Mouse (Mus musculus): ENCODE data around the gene App. TPM values are rescaled to one million over a fixed set of nuclear protein-coding genes. Genes with fewer than 3 reads are reported as not detected.

The App gene
- polyA plus RNA-seq, 1 experiment from 2014 or later, result 470 TPM

DNA sequence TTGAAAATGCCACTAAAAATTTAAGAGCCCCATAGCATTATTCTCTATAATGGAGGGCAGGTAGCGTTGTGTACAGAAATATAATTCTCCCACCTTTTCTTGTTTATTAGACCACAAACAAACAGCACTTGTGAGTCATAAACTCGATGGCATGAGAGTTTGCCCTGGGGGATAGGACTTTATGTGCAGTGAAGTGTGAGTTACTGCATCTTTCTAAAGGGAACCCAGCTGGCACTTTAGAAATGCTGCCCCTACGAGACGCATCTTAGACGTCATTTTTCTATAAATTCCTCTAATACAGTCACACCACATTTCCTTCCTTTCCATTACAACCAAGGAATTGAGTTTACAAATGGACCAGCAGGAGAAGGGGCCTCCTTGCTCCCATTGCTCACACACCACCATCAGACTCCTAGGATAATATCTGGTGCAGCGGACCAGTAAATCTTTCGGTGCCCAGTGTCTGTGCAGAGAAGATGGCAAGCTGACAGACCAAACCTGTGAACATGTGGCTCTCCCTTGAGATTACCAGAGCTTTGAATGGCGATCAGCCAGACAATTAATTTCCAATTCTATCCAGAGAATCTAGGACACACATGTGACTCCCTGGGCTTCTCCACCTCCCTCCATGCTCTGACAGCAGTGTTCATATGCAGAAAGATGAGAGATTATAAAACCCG, 66.8 kb downstream of the App start:
- Histone ChIP-seq H3K36me3 (ENCODE audit: control insufficient read depth, insufficient read depth, low read length) (0 out of 2 replicates have a peak, but pooled peaks cover under 1% of the 10 kb centered on the region), H3K27me3 (ENCODE audit: control insufficient read depth, insufficient read depth, low read depth, low read length) (no peaks in the 10 kb centered on the region), H3K4me1 (ENCODE audit: control insufficient read depth, insufficient read depth, low read length) (peaks cover 26% of the 10 kb centered on the region), H3K4me2 (ENCODE audit: low read length) (no peak overlapping the region), H3K27ac (ENCODE audit: low read length) (peak overlapping the region; percentile 52), H3K9me3 (replicated peaks; ENCODE audit: control insufficient read depth, low read length, poor library complexity, severe bottlenecking) (no peaks in the 10 kb centered on the region), H3K4me3 (ENCODE audit: low read depth, low read length) (no peak overlapping the region), H3K9ac (ENCODE audit: low read depth, low read length) (no peak overlapping the region)
- WGBS, result 40% methylated on average over 9 of the region's 9 CpGs
- 0 out of 2 replicates have a peak, but pooled peaks have one; percentile 14 for ATAC-seq

DNA sequence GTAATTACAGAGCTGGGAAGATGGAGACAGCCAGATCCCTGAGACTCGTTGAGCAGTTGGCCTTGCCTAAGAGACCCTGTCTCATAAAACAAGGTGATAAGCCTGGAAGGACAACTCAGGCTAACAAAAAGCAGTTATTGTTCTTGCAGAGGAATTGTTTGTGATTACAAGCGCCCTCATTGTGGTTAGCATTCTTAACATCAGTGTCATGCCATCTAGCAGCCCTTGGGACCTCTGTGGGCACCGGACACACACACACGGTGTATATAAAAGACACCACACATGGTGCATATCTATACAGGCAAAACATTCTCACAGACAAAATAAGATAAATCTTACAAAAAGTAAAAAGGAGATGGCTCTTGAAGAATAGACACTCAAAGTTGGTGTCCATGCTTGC, 68.0 kb downstream of the App start:
- Histone ChIP-seq H3K4me3 (ENCODE audit: low read depth, low read length) (no peak overlapping the region), H3K9me3 (replicated peaks; ENCODE audit: control insufficient read depth, low read length, poor library complexity, severe bottlenecking) (no peaks in the 10 kb centered on the region), H3K4me1 (ENCODE audit: control insufficient read depth, insufficient read depth, low read length) (peaks cover 23% of the 10 kb centered on the region), H3K27me3 (ENCODE audit: control insufficient read depth, insufficient read depth, low read depth, low read length) (no peaks in the 10 kb centered on the region), H3K36me3 (ENCODE audit: control insufficient read depth, insufficient read depth, low read length) (0 out of 2 replicates have a peak, but pooled peaks cover 4% of the 10 kb centered on the region), H3K4me2 (ENCODE audit: low read length) (no peak overlapping the region), H3K9ac (ENCODE audit: low read depth, low read length) (no peak overlapping the region), H3K27ac (ENCODE audit: low read length) (no peak overlapping the region)
- 64% methylated on average over 4 of the region's 4 CpGs for WGBS
- no peak for ATAC-seq

DNA sequence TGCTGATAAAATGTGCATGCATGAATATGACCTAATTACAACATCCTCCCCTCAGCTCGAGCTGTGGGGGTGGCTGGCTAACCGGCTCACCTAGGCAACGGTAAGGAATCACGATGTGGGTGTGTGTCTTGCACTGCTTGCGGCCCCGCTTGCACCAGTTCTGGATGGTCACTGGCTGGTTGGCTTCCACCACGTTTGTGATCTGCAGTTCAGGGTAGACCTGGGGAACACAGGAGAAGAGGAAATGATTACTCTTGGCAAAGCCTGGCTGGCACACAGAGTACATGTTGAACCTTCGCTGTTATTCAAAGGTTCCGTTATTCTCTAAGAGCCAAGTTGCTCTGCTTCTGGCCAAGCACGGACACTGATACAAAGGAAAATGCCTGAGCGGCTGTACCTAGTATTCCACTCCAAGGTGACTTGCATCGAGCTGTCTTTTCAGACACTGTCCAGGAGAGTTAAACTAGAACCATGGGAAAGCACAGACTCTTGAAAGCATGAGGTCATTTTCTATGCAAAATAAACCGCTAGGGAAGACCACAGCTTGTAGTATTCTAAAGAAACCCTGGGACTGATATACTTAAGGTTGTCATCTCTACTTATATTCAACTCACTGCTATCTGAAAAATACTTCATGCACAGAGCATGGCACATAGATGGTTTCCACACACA, 70.3 kb downstream of the App start:
- Histone ChIP-seq H3K27me3 (ENCODE audit: control insufficient read depth, insufficient read depth, low read depth, low read length) (no peaks in the 10 kb centered on the region), H3K36me3 (ENCODE audit: control insufficient read depth, insufficient read depth, low read length) (0 out of 2 replicates have a peak, but pooled peaks cover 4% of the 10 kb centered on the region), H3K9me3 (replicated peaks; ENCODE audit: control insufficient read depth, low read length, poor library complexity, severe bottlenecking) (no peaks in the 10 kb centered on the region), H3K4me2 (ENCODE audit: low read length) (no peak overlapping the region), H3K27ac (ENCODE audit: low read length) (no peak overlapping the region), H3K4me1 (ENCODE audit: control insufficient read depth, insufficient read depth, low read length) (peaks cover 17% of the 10 kb centered on the region), H3K9ac (ENCODE audit: low read depth, low read length) (no peak overlapping the region), H3K4me3 (ENCODE audit: low read depth, low read length) (no peak overlapping the region)
- no peak for ATAC-seq
- 85% methylated on average over 13 of the region's 13 CpGs for WGBS

DNA sequence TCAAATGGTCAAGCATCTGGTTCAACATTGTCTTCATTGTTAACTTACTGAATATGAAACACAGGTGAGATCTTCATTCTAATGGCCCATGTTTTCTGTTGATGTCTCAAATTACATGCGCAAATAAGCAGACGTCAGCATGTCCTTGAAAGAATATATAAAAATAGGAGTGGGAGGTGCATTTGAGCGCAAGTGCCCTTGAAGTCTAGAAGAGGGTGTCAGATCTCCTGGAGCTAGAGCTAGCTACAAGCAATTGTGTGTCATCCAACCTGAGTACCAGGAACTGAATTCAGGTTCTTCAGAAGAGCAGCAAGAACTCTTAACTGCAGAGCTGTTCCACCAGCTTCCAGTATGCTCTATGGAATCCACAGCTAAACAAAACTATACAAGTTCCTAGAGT, 72.0 kb downstream of the App start:
- no peak for ATAC-seq
- no peak overlapping the region for H3K4me3 ChIP-seq (ENCODE audit: low read depth, low read length)
- no peaks in the 10 kb centered on the region for H3K9me3 ChIP-seq (replicated peaks; ENCODE audit: control insufficient read depth, low read length, poor library complexity, severe bottlenecking)
- 90% methylated on average over 3 of the region's 3 CpGs for WGBS
- H3K9ac ChIP-seq (ENCODE audit: low read depth, low read length), result no peak overlapping the region
- H3K4me2 ChIP-seq (ENCODE audit: low read length), result no peak overlapping the region
- H3K4me1 ChIP-seq (ENCODE audit: control insufficient read depth, insufficient read depth, low read length), result peaks cover 6% of the 10 kb centered on the region; the same call in 1 of the 2 replicates
- no peaks in the 10 kb centered on the region for H3K27me3 ChIP-seq (ENCODE audit: control insufficient read depth, insufficient read depth, low read depth, low read length)
- H3K27ac ChIP-seq (ENCODE audit: low read length), result no peak overlapping the region
- 0 out of 2 replicates have a peak, but pooled peaks cover 4% of the 10 kb centered on the region for H3K36me3 ChIP-seq (ENCODE audit: control insufficient read depth, insufficient read depth, low read length)

DNA sequence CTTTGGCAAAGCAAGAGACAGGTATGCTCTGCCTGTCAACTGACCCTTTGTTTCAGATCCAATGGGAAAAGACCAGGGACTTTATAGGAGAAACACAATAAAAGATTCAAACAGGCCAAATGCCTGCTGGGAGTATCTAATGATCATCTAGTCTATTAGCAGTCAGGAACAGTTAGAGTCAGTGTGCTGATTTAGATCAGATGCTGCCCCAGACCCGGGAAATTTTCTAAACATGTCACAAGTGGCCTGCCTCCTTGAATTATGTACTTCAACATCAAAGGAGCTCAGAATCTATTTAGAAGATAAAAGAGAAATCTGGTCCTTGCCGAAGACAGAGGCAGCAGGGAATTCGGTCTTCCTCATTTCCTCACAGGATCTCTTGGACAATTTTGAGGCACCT, 72.8 kb downstream of the App start:
- WGBS, result 18% methylated on average over 3 of the region's 3 CpGs
- no peaks in the 10 kb centered on the region for H3K9me3 ChIP-seq (replicated peaks; ENCODE audit: control insufficient read depth, low read length, poor library complexity, severe bottlenecking)
- ATAC-seq, result no peak
- no peaks in the 10 kb centered on the region for H3K27me3 ChIP-seq (ENCODE audit: control insufficient read depth, insufficient read depth, low read depth, low read length)
- 0 out of 2 replicates have a peak, but pooled peaks cover 4% of the 10 kb centered on the region for H3K36me3 ChIP-seq (ENCODE audit: control insufficient read depth, insufficient read depth, low read length)
- no peak overlapping the region for H3K4me3 ChIP-seq (ENCODE audit: low read depth, low read length)
- H3K9ac ChIP-seq (ENCODE audit: low read depth, low read length), result no peak overlapping the region
- no peak overlapping the region for H3K4me2 ChIP-seq (ENCODE audit: low read length)
- H3K27ac ChIP-seq (ENCODE audit: low read length), result peak overlapping the region; percentile 4; the same call in 1 of the 2 replicates
- 0 out of 2 replicates have a peak, but pooled peaks cover 3% of the 10 kb centered on the region for H3K4me1 ChIP-seq (ENCODE audit: control insufficient read depth, insufficient read depth, low read length)

DNA sequence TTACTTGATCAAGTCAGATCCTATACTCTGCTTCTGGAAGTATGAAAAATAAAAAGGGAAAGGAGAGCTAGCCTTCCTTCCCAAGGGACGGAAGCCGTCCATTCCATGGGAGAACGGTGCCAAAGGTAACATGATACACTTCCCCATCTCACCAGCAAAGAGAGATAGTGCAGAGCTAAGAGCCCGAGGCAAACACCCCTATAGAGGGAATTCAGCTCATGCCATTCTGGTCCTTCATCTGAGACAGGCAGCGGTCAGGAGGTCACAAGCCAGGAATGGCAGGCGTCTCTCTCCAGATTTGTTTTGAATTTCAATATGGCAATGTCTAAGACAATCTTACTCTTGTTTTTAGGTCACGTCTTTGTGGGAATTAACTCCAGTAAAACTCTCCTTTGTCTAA, 74.1 kb downstream of the App start:
- no peaks in the 10 kb centered on the region for H3K27me3 ChIP-seq (ENCODE audit: control insufficient read depth, insufficient read depth, low read depth, low read length)
- no peak overlapping the region for H3K27ac ChIP-seq (ENCODE audit: low read length)
- H3K36me3 ChIP-seq (ENCODE audit: control insufficient read depth, insufficient read depth, low read length), result 0 out of 2 replicates have a peak, but pooled peaks cover 4% of the 10 kb centered on the region
- H3K4me2 ChIP-seq (ENCODE audit: low read length), result no peak overlapping the region
- 71% methylated on average over 7 of the region's 7 CpGs for WGBS
- no peak for ATAC-seq
- no peak overlapping the region for H3K9ac ChIP-seq (ENCODE audit: low read depth, low read length)
- no peak overlapping the region for H3K4me3 ChIP-seq (ENCODE audit: low read depth, low read length)
- no peaks in the 10 kb centered on the region for H3K4me1 ChIP-seq (ENCODE audit: control insufficient read depth, insufficient read depth, low read length)
- no peaks in the 10 kb centered on the region for H3K9me3 ChIP-seq (replicated peaks; ENCODE audit: control insufficient read depth, low read length, poor library complexity, severe bottlenecking)

DNA sequence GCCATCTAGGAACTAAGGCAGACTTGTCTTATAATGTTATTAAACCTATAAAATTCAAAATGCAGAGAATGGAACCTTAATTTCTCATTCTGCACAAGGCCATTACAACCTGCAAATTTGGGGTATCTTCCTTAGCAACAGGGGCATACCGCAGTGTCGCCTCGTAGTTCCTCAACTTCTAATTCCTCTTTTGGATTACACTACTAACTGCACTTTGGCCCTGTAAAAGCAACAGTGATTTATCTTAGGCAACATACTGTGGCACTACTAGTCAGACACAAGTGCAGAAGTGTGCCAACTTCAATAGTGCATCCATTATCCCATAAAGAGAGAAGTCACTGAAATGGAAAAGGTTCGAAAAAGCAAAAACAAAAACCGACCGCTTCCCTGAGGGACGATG, 74.5 kb downstream of the App start:
- H3K9me3 ChIP-seq (replicated peaks; ENCODE audit: control insufficient read depth, low read length, poor library complexity, severe bottlenecking), result no peaks in the 10 kb centered on the region
- H3K4me2 ChIP-seq (ENCODE audit: low read length), result no peak overlapping the region
- H3K4me1 ChIP-seq (ENCODE audit: control insufficient read depth, insufficient read depth, low read length), result no peaks in the 10 kb centered on the region
- no peaks in the 10 kb centered on the region for H3K27me3 ChIP-seq (ENCODE audit: control insufficient read depth, insufficient read depth, low read depth, low read length)
- no peak overlapping the region for H3K4me3 ChIP-seq (ENCODE audit: low read depth, low read length)
- ATAC-seq, result no peak
- WGBS, result 94% methylated on average over 7 of the region's 7 CpGs
- 0 out of 2 replicates have a peak, but pooled peaks cover 4% of the 10 kb centered on the region for H3K36me3 ChIP-seq (ENCODE audit: control insufficient read depth, insufficient read depth, low read length)
- H3K9ac ChIP-seq (ENCODE audit: low read depth, low read length), result no peak overlapping the region
- no peak overlapping the region for H3K27ac ChIP-seq (ENCODE audit: low read length)

DNA sequence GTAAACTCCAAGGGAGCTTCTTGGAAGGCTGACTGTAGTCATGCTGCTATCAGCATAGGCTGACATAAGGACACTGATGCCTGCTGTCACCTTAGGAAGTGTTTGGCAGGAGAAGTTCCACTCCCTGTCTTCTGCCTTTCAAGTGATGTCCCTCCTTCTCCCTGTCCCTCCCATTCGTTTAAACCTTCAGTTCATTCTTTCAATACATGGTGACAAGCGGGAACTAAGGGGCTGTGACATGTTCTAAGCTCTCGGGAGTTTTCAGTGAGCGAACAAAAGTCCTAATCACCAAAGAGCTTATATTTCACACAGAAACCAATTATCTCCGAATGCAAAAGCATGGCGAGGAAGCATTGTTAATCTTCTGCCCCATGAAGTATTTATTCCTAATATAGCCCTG, 77.2 kb downstream of the App start:
- peak; percentile 49; the same call in 1 of the 2 replicates for ATAC-seq

DNA sequence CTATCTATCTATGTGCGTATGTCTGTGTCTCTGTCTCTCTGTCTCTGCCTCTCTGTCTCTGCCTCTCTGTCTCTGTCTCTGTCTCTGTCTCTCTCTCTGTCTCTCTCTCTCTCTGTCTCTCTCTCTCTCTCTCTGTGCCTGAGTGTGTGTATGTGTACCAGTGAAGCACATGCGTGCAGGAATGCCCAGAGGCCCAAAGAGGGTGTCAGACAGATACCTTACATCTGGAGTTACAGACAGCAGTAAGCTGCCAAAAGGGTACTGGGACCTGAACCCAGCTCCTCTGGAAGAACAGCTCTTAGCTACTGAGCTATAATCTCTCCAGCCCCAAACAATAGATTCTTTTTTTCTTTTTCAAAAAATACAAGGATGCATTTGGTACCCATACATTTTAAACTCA, 77.6 kb downstream of the App start:
- Histone ChIP-seq H3K9me3 (replicated peaks; ENCODE audit: control insufficient read depth, low read length, poor library complexity, severe bottlenecking) (no peaks in the 10 kb centered on the region), H3K27me3 (ENCODE audit: control insufficient read depth, insufficient read depth, low read depth, low read length) (no peaks in the 10 kb centered on the region), H3K4me1 (ENCODE audit: control insufficient read depth, insufficient read depth, low read length) (peaks cover 15% of the 10 kb centered on the region), H3K36me3 (ENCODE audit: control insufficient read depth, insufficient read depth, low read length) (no peaks in the 10 kb centered on the region), H3K27ac (ENCODE audit: low read length) (no peak overlapping the region), H3K4me2 (ENCODE audit: low read length) (no peak overlapping the region), H3K9ac (ENCODE audit: low read depth, low read length) (no peak overlapping the region), H3K4me3 (ENCODE audit: low read depth, low read length) (no peak overlapping the region)
- 88% methylated on average over 2 of the region's 2 CpGs for WGBS
- no peak for ATAC-seq

More for the DNA sequence above, 77.2 kb downstream of the App start:
- 33% methylated on average over 6 of the region's 6 CpGs for WGBS
- H3K4me1 ChIP-seq (ENCODE audit: control insufficient read depth, insufficient read depth, low read length), result peaks cover 15% of the 10 kb centered on the region
- H3K27ac ChIP-seq (ENCODE audit: low read length), result no peak overlapping the region
- H3K27me3 ChIP-seq (ENCODE audit: control insufficient read depth, insufficient read depth, low read depth, low read length), result no peaks in the 10 kb centered on the region
- no peak overlapping the region for H3K4me2 ChIP-seq (ENCODE audit: low read length)
- H3K36me3 ChIP-seq (ENCODE audit: control insufficient read depth, insufficient read depth, low read length), result no peaks in the 10 kb centered on the region
- H3K9me3 ChIP-seq (replicated peaks; ENCODE audit: control insufficient read depth, low read length, poor library complexity, severe bottlenecking), result no peaks in the 10 kb centered on the region
- no peak overlapping the region for H3K9ac ChIP-seq (ENCODE audit: low read depth, low read length)
- no peak overlapping the region for H3K4me3 ChIP-seq (ENCODE audit: low read depth, low read length)
